Mouse (Mus musculus): ENCODE measurements at regions not wholly inside any gene's neighbourhood (a gene's known extent, or its start where the extent isn't known, plus 50 kb on each side); places are given as distances from the start of the nearest gene placed in this dataset.
"Not testable (repeated sequence)": the region's sequence is repeated elsewhere in the genome, so short reads cannot be mapped to it uniquely, and the experiment has no call there.

DNA sequence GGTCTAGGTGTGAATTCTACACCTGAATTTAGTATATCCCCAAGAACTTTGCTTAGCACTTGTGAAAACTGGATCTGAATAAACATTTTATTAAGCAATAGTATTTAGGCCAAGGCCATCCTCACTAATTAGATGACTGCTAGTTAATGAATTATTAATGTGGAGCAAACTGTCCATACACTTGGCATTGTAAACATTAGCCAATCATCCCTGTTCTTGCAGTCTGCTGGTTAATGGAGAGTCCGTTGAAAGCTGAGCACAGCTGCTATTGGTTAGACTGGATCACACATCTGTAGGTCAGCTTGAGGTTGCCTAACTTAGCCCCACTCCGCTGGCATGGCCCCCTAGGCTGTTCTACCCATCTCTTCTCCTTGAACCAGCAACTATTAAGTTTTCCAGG is 826.2 kb upstream of the 4930452B06Rik start:
- no peak for DNase-seq (ENCODE audit: low spot score)

DNA sequence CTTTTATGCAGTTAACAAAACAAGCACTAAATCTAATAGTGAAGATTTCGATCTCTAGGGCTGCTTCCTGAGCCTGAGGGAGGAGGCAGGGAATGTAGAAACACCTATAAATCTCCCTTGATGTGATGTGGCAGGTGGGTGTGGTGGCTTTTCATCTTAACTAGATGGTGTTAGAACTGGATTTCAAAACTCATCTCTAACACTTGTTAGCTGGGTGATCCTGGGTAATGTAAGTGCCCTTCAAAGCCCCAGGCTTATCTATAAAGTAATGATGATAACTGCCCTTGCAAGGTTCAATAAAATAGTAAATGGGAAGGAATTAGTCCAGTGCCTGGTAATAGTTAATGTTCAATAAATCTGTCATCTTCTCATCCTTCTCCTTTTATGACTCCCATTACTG is 822.5 kb upstream of the 4930452B06Rik start:
- no peak for DNase-seq (ENCODE audit: low spot score)

DNA sequence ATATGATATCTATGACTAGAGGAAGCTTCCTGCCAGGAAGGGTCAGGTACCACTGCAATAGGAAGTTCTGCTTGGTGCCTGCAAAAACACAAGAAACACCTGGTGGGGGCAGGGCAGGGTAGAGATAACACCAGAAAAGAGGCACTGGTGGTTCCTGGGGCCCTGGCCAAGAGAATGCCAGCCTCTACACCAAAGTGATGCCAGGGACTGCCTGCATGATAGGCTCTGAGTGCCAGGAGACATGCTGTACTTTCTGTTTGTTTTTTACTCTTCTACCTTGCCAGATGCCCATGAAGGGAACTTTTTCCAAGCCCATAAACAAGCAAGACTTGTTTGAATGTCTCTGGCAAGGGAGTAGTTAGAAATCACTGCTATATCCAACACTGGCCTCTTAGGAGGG is 812.9 kb upstream of the 4930452B06Rik start:
- no peak for DNase-seq (ENCODE audit: low spot score)

DNA sequence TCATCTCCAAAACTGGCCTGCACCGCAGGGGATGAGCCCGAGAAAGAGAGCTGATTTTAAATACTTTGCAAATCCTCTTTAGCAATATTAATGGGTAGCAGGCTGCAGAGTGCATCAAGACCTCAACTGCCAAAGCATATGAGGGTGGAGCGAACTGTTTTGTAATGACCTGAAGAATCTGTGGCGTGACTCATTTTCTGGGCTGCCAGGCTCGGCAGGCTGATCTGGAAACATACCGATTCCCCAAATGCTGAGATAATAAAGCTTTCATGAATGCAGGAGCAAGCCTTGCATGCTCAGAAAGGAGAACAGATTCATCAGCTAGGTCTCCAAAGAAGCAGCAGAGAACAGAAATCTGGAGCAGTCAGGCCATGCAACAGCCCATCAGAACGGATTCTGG is 809.1 kb upstream of the 4930452B06Rik start:
- DNase-seq (ENCODE audit: low spot score) = no peak

DNA sequence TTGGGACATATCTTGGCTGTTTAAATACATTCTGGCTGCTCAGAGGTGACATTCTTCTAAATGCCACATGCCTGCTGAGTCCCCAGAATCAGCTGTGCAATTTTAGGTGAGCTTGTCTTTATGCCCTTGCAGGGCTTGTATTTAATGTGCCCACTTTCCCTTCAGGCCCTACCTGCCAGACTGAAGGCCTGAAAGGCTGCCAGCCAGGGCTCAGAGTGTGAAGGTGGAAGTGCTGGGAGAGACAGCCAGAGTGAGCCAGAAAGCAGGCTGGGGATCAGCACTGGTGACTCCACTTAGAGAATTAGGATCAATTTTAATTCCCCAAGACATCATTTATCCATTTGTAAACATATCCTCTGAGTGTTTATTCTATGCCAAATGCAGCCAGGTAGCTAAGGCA is 803.6 kb upstream of the 4930452B06Rik start:
- DNase-seq (ENCODE audit: low spot score) = no peak

DNA sequence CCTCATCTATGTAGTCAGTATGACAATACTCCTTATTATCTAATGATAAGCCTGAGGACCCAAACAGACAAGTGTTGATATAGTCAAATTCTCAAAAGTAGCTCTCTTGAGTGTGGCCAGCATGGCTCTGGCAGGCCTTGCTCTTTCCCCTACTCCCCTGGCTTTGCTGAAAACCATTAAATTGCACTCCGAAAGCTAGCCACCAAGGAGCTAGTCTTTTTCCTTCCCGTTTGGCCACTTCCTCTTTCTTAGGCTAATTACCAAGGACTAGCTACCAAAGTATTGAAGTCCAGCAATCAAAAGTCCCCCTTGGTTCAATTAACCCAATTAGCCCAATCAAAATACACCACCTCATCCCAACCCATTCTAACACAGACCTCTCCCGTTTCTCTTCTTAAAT is 802.6 kb upstream of the 4930452B06Rik start:
- DNase-seq (ENCODE audit: low spot score) = no peak

DNA sequence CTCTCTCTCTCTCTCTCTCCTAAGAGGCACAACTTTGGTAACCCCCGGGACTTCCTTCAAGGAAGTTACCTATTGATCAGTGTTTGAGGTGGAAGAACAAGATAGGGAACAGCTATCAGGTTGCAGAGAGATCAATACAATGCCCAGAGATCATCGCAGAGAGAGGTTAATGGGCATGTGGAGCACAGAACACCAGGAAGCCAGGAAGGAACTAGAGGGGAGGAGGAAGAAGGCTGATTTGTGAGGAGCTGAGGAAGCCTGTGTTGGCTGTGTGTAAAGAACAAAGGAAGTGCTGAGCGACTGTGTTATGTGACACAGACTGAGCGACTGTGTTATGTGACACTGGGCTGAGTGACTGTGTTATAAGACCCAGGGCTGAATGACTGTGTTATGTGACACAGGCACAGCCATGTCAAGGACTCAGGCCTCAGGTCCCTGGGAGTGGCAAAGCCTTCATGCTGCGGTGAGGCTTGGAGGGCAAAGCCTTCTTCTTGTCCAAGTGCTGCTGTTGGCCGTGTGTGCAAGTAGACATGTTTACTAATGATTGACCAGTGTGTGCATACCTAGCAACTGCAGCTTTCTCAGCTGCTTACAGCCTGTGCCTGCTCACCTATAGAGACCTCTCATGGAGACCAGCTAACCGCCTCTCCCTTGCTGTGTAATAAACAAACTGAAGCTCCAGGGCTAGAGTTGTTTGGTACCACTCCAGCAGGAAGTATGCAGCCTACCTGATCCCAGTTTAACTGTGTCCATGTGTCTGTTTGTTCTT is 801.8 kb upstream of the 4930452B06Rik start:
- peak; percentile 21 for DNase-seq (ENCODE audit: low spot score)

DNA sequence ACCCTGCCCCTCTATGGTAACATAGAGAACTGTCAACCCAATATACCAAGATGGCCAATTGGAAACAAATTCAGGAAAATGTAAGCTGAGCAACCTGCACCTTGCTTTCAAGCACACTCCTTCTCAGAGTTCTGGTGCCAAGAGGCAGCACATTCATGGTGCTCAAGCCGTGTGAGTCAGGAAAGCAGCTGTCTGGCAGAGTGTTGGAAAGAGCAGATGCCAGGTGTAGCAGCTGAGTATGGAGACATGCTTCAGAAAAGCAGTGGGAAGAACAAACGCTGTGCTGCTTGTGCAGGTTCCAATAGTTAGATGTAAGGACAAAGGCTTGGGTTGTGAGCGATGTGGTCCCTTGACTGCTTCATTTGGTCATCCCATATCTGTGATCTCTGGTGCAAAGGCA is 794.0 kb upstream of the 4930452B06Rik start:
- no peak for DNase-seq (ENCODE audit: low spot score)

DNA sequence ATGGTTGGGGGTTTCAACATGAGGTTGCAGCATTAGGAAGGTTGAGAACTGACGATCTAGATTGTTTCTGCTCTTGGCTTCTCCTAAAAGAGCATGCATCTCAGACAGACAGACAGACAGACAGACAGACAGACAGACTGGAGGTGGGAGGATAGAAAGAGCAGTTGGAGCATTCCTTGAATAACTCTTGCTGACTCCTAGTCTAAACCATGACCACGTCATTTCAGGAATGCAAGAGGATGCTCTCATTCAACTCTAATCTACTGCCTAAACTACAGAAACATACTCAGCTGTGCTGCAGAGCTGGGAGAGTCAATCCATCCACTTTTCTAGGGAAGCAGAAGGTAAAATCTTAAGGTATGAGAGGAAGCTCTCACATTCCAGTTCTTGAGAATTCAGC is 792.8 kb upstream of the 4930452B06Rik start:
- no peak for DNase-seq (ENCODE audit: low spot score)

DNA sequence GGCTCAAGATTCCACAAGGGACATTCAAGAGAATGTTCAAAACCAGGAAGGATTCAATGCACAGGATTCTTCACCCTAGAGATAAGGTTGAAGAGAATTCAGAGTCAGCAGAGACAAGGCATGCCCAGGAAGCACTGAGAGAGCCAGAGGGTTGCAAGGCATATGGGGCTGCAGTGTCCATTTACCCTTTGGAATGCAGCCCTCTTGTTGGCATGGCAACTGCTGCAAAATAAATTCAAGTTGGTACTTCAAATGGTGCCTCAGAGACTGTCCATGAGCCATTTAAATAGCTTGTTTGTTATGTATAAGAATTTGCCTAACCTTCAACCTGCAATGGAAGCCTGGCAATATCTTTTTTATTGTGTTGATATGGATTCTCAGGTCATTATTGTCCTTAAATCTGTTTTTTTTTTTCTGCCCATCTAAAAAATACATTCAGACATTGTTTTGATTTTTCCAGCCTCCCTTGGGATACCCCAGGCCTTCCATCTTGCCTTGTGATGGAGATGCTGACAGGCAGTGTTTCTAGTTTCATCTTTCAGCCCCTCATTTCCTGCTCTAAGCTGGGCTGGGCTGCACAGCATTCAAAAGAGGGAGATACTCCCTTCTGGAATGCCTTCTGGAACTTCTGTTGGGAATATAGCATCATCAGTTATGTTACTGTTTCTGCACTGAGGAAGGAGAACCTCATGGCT is 791.9 kb upstream of the 4930452B06Rik start:
- DNase-seq (ENCODE audit: low spot score) = peak; percentile 61

DNA sequence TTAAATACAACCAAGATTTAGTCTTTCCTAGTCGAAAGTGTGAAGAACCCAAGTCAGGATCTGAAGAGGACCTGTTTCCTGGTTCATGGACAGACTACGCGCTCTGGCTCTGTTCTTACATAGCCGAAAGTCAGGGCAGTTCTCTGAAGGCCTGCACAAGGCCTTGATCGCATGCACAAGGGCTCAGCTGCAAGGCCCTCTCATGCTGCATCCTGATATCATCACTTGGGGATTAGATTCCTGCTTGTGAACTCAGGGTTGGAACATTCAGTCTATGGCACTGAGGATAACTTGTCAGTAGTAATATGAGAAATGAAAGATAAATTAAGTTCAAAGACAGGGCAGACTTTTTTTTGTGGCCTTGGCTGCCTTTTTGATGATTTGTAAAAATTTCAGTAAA is 789.9 kb upstream of the 4930452B06Rik start:
- DNase-seq (ENCODE audit: low spot score) = no peak

DNA sequence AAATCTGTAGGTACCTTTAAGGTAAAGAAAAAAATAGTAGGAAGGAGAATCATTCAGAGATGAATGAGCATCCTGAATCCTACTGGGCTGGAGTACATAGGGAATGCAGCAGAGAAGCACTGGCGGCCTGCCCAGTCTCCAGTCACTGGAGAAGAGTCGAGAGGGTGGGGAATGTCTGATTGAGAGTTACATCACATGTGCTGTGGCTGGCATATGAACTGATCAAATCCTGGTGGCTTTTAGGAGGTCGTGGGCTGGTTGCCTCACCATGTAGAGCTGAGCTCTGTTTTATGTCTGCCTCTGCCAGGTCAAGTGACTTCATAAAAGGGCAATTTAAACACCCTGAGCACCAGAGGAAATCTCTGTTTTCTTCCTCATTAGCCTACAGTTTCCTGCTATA is 783.9 kb upstream of the 4930452B06Rik start:
- DNase-seq (ENCODE audit: low spot score) = no peak

DNA sequence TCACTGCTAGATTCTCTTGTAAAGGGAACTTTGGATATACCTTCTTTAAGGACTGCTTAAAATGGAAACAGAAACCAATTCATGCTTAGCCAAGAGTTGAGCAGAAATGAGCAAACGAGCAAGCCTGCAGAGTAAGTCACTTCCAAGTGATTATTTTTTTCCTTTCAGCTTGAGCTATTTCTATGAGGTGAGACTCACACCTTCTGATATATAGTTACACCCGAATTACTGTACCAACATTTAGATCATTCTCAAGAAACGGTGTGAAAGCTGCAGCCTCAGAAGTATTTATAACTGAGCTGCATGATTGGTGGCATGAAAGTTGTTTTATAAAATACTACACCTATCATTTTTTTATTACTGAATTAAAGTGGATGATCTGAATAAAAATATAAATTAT is 771.9 kb upstream of the 4930452B06Rik start:
- no peak for DNase-seq (ENCODE audit: low spot score)

DNA sequence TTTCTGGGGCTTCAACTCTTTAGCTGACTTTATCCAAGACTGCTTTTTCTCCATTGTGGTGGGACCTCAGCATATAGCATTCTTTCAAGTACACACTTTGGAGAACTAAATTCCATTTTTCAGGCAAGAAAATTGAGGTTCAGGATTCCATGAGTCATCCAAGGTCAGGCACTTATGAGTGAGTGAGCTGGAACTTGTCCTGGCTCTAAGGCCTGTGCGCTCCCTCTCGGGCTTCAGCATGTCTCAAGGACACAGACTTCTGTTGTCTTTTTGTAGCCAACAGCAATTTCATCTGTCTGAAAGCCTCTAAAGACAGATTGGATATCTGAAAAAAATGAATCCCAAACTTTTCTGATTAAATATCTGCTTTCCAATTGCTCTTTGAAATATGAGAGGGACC is 769.1 kb upstream of the 4930452B06Rik start:
- no peak for DNase-seq (ENCODE audit: low spot score)

DNA sequence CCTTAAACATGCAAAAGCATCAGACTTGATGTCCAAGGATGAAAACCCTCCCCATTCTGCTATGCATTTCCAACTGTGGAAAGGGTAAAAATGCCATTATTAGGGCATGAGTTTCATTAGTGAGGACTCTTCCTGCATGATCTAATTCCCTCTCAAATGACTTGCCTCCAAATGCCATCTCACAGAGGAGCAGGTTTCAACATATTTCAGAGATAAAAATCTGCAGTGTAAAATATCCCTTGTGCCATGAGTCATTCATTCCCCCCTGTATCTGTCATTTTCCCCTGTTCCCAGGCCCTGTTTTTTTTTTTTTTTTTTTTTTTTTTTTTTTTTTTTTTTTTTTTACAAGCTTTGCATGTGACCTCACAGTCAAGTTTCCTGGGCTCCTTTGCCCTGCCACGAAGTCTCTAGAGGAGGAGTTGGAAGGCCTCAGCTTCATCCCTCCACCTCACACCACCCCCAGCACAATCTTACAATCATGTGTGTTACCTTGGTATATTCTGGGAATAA is 767.1 kb upstream of the 4930452B06Rik start:
- DNase-seq (ENCODE audit: low spot score) = no peak

DNA sequence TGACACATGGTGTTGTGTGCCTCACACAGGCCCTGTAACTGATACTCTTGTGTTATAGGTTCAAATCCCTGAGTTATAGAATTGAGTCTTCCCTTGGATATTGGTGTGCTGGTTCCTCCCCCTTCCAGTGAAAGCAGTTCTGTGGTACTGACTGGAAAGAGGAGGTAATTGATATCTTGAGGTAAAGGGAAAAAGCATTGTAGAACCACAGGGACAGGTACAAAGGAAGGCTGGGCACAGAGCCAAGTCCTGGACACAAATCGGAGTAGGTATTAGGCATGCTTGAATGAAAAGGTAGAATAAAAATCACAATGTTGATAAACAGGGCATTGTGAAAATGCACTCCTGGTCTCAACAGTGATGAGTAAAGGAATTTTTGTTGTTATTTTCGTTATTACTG is 765.8 kb upstream of the 4930452B06Rik start:
- DNase-seq (ENCODE audit: low spot score) = no peak

DNA sequence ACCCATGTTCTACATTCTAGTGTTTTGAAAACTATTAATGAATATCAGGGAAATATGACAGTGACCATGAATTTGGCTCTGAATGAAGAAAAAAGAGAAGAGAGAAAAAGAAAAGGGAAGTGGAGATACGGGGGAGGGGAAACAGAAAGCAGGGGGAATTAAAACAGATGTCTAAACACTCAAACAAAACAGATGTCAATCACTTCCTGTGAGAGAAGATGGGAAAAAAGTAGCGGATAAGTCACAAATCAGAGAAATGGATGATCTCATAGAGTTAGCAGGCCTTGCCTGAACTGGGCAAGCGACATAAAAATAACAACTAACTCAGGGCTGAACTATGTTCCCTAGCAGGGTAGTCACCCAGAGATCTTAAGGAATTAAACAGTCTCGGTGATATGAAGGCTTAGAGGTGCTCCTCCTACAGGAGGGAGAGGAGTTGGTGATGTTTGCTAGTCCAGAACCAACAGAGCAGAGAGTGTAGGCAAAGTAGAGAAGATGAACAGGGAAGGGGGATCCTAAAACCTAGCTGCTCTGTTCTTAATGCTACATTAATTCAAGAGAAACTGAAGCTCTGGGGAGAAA is 745.9 kb upstream of the 4930452B06Rik start:
- DNase-seq (ENCODE audit: low spot score) = no peak

DNA sequence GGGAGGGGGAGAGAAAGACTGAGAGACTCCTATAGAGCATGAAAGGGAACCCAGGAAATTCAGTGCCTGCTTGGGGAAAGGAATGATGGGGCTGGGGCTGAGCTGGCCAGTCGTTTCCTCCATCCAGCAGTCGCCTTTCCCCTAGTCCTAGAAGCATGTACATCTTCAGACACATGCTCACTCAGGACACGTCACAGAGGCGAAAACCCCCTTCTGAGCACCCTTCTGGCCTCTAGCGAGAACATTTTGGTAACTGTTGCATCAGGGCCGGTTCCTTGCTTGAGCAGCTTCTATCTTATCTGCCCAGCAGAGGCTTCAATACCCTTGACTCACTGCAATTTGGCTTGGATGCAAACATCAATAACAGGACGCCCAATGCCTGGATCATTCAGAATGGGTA is 737.6 kb upstream of the 4930452B06Rik start:
- DNase-seq (ENCODE audit: low spot score) = no peak

DNA sequence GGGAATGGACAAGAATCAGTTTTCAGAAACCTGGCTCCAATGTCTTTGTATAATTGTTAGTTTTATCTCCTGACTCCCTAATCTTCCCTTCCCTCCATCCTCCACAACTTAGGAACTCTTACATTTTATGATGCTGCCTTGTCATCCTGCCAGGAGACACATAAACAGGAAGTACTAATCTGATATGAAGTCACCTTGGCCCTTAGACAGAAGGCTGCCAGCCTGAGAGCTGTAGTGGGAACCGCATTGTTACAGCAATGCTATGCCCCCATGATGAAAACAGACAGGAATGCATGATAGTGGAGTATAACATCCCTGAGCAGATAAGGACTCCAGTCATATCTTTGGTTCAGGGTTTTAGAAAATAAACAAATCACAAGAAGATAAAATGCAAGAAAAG is 734.8 kb upstream of the 4930452B06Rik start:
- no peak for DNase-seq (ENCODE audit: low spot score)

DNA sequence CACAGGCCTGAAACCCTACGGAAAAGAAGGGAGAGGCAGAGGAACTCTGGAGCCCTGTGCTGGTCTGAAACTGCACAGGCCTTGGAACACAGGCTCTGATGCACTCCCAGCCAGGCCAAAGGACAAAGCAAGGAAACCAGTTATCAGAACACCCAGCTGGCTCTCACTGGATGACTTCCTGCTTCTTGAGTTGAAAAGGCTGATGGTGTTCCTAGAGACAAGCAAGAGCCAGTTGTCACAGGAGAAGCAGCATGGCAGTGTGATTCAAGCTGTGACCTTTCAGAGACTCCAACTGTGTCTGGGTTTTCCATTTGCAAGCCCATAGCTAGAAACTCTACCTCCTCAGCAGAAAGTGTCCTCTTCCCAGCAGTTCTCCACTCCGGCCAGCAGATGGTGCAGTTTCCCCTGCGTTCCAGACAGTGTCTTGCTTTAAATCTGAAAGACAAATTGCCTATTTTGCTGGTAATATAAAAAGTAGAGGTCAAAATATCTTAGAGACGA is 727.3 kb upstream of the 4930452B06Rik start:
- DNase-seq (ENCODE audit: low spot score) = peak; percentile 83

DNA sequence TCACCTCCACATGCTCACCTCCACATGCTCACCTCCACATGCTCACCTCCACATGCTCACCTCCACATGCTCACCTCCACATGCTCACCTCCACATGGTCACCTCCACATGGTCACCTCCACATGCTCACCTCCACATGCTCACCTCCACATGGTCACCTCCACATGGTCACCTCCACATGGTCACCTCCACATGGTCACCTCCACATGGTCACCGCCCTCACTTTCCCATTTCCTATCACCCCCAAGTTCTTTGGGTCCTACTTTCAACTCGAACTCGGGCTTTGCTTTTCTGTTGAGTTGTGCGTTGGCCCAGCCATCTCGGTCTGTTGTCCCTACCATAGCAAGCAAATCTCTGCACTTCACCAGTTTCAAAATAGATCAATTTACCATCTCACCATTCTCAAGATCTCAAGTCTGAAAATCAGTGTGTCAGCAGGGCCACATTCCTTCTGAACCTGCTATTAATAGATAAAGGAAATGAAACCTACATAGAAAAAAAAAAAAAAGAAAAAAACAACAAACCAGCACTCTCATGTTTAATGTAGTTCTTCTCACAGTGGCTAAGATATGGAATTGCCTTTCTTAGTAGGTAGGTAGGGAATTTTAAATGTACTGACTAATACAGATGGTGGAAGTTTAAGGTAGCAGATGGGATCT is 724.0 kb upstream of the 4930452B06Rik start:
- not testable (repeated sequence) for DNase-seq (ENCODE audit: low spot score)

DNA sequence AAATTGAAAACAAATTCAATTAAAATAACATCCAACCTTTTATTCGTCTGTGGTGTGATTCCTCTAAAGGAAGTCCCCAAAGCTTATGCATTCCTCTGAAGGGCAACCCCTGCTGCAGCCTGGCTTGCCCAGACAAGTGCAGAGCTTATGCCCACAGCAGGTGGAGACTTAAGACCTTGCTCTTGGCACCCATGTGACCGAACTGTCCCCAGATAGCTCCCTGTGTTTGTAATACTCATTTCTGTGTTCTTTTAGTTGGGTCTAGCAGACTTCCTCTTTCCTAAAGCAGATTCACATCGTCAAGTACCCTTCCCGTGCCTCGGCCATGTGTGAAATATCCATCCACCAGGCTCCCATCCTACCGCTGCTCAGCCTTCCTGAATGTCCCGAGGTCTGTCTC is 723.1 kb upstream of the 4930452B06Rik start:
- DNase-seq (ENCODE audit: low spot score) = no peak

Measured in embryo, embryonic 10 days (tissue).